Comparison of ENCODE assay signal across 8 mouse cellular contexts in the genomic region with DNA sequence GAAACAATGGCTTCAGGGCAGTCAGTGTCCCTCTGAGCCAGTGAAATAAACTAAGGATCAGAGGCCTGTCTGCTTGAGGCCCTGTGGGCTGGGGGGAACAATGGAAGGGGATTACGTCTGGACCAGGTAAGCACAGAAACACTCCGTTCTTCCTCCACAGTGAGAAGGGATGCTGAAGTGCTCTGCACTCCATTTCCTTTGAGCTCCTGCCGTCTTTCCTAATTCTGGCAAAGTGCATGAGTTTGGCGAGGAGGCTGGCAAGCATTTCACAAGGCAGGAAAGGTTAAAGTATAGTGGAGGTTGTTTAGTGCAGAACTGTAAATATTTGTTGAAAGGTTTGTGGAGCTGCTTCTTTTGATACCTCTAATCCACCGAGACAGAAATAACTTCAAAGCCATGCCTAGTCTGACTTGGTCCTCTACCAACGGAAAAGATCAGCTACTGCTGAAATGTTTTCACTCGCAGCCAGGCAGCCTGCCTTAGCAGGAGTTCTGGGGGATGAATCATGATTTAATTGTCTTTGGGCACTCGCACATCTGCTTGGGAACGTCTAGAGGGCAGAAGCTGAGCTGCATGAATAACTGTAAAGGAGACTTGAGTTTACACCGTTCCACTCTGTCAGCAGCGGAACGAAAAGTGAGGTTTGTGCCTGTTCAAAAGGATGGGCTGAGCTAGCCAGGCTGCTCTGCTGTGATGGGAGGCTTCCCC.
DNase-seq lines count a peak whose midpoint lies in the region; ATAC-seq and TF ChIP-seq lines count a peak whose summit lies in the region.

No protein-coding gene starts in this region.

- H3K27me3 ChIP-seq in kidney, postnatal 0 days (ENCODE audit: insufficient read depth, low read length), result no peaks in the 10 kb centered on the region
- no peaks in the 10 kb centered on the region for H3K27me3 ChIP-seq in embryonic facial prominence, embryonic 12.5 days

- peak; percentile 80 for DNase-seq in kidney, postnatal 0 days (ENCODE audit: low spot score)
- no peak for DNase-seq in kidney, adult 9 months
- DNase-seq in layer of hippocampus, adult 9-11 months, result peak; percentile 3
- DNase-seq in retina, embryonic 14.5 days (ENCODE audit: low spot score), result peak; percentile 33
- no peak for DNase-seq in spleen, postnatal 36 days (ENCODE audit: low spot score in 2 of 2)
- no peak for DNase-seq in adrenal gland, adult 8-10 months
- no peak for DNase-seq in cerebellum, adult 9-10 months

- no peak overlapping the region for H3K9ac ChIP-seq in kidney, postnatal 0 days (ENCODE audit: low read depth, low read length)
- H3K9ac ChIP-seq in embryonic facial prominence, embryonic 12.5 days, result no peak overlapping the region

- no peak overlapping the region for H3K27ac ChIP-seq in kidney, postnatal 0 days
- H3K27ac ChIP-seq in embryonic facial prominence, embryonic 12.5 days, result no peak overlapping the region

- no peak for TF ChIP-seq CTCF in kidney, postnatal 0 days (IDR thresholded peaks at IDR 0.05; ENCODE audit: low read depth)

- H3K4me3 ChIP-seq in kidney, postnatal 0 days (replicated peaks; ENCODE audit: low read depth, low read length), result no peak overlapping the region
- H3K4me3 ChIP-seq in embryonic facial prominence, embryonic 12.5 days, result no peak overlapping the region

- no peaks in the 10 kb centered on the region for H3K36me3 ChIP-seq in kidney, postnatal 0 days (ENCODE audit: insufficient read depth, low read length)
- no peaks in the 10 kb centered on the region for H3K36me3 ChIP-seq in embryonic facial prominence, embryonic 12.5 days

- 10% methylated on average over 12 of the region's 12 CpGs for WGBS in kidney, postnatal 0 days
- WGBS in embryonic facial prominence, embryonic 12.5 days, result 11% methylated on average over 12 of the region's 12 CpGs

- no peaks in the 10 kb centered on the region for H3K9me3 ChIP-seq in kidney, postnatal 0 days (replicated peaks; ENCODE audit: low read length)
- no peaks in the 10 kb centered on the region for H3K9me3 ChIP-seq in embryonic facial prominence, embryonic 12.5 days

- no peak overlapping the region for H3K4me2 ChIP-seq in kidney, postnatal 0 days (ENCODE audit: low read length)
- H3K4me2 ChIP-seq in embryonic facial prominence, embryonic 12.5 days (replicated peaks), result peak overlapping the region; percentile 35

- peak; percentile 63; the same call in 1 of the 2 replicates for ATAC-seq in kidney, postnatal 0 days (replicated peaks; ENCODE audit: low FRiP score, low read depth)
- no peak for ATAC-seq in embryonic facial prominence, embryonic 12.5 days (ENCODE audit: insufficient number of reproducible peaks, insufficient read depth, low FRiP score, low TSS enrichment)

- no peaks in the 10 kb centered on the region for H3K4me1 ChIP-seq in kidney, postnatal 0 days (replicated peaks; ENCODE audit: insufficient read depth, low read length)
- H3K4me1 ChIP-seq in embryonic facial prominence, embryonic 12.5 days, result no peaks in the 10 kb centered on the region

Comparison
In these comparisons a context has a peak if more than half of its experiments do, and no peak if none do; other contexts are left out.
1. DNase-seq: peak in kidney, postnatal 0 days (single experiment), layer of hippocampus, adult 9-11 months (single experiment) and retina, embryonic 14.5 days (single experiment); none in kidney, adult 9 months (single experiment), spleen, postnatal 36 days (0 of 2), adrenal gland, adult 8-10 months (single experiment) and cerebellum, adult 9-10 months (single experiment).